Mouse (Mus musculus) E14TG2a.4 (cell line): ENCODE measurements around the gene Arl15.

Experiments used
- H3K27me3 ChIP-seq: 2 replicates; pipeline ENCODE4 v1.6.1; 2014; ENCODE audit warnings: low read length, control low read depth; ENCODE audit not compliant: insufficient read depth
- H3K36me3 ChIP-seq: 2 replicates; pipeline ENCODE4 v1.6.1; 2014; ENCODE audit warnings: low read length, control low read depth; ENCODE audit not compliant: insufficient read depth
- H3K4me1 ChIP-seq: replicated peaks from 2 replicates; pipeline ENCODE4 v1.6.1; 2014; ENCODE audit warnings: low read depth, low read length, control low read depth
- H3K4me3 ChIP-seq: replicated peaks from 2 replicates; pipeline ENCODE4 v1.5.1; 2014; ENCODE audit warnings: mild to moderate bottlenecking, low read length
- H3K9me3 ChIP-seq: 2 replicates; pipeline ENCODE4 v1.6.1; 2014; ENCODE audit warnings: low read length, control low read depth
- CTCF ChIP-seq: conservative IDR thresholded peaks from 2 replicates; pipeline ENCODE4 v1.5.1; 2014; ENCODE audit warnings: low read length
- NANOG ChIP-seq: IDR thresholded peaks from 2 replicates; pipeline ENCODE4 v1.6.1; 2014; ENCODE audit warnings: borderline replicate concordance, low read length, mixed read lengths
- POU5F1 ChIP-seq: IDR thresholded peaks from 2 replicates; pipeline ENCODE4 v1.6.1; 2014; ENCODE audit warnings: low read length, borderline replicate concordance

Arl15 gene

DNA sequence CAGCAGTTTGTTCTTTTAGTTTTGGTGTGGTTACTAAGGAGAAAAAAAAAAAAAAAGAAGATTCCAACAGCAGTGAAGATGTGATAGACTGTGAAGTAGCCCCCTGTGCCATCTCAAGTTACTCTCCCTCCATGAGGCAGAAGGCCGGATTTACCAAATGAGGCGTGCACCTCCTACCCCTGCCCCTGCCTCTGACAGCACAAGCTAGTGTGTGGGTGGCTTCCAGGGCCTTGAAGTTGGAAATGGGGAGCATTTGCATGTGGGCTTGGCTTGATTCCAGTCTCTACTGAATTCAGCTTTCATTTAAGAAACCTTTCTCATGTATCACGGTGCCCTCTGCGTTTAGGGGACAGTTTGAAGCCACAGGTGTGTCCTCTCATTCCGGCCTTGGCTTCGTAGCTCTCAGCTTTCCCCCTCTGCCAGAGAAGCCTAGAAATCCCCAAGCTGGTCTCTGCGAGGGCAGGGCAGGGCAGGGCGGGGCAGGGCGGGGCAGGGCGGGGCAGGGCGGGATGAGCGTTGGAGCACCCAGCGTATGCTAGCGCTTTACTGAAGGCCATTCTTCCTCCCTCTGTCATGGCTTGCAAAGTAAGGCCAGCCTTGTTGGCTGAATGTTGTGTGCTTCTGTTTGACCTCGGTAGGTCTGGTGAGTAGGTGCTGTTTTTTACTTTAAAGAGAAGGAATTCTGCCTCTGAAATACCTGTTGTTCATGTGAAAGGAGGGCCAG, 21.6 kb downstream of the Arl15 start:
- Histone ChIP-seq H3K36me3 (peaks cover 12% of the 10 kb centered on the region; the same call in 1 of the 2 replicates), H3K27me3 (no peaks in the 10 kb centered on the region), H3K4me3 (peak overlapping the region; percentile 57), H3K9me3 (no peaks in the 10 kb centered on the region), H3K4me1 (peaks cover 83% of the 10 kb centered on the region)
- TF ChIP-seq CTCF (no peak), NANOG (peak; percentile 17; the same call in 1 of the 2 replicates)

- Histone ChIP-seq H3K36me3 (peaks cover 12% of the 10 kb centered on the region; the same call in 1 of the 2 replicates), H3K27me3 (no peaks in the 10 kb centered on the region), H3K4me3 (peak overlapping the region; percentile 57), H3K4me1 (peaks cover 81% of the 10 kb centered on the region), H3K9me3 (no peaks in the 10 kb centered on the region)
- TF ChIP-seq CTCF (no peak), POU5F1 (no peak), NANOG (no peak)
Measured at GRCm38 (mm10) chr13:113816421-113816810, 22.1 kb downstream of the Arl15 start.

DNA sequence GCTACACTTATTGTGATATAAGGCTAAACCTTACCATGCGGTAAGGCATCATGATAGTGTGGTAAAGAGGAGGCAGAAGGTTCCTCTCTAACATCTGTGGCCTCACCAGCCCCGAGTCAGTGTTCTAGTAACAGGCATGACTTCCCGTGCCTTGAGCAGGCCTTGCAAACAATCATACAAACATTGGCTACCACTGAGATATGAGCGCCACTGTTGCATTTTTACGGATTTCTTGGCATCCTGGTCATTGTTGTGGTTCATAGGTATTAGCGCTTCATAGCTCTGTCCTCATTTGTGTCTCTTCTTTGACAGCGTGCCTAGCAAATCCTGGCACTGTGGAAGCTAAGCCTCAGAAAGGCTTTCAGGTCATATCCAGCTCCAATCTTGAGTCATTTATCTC, 24.7 kb downstream of the Arl15 start:
- TF ChIP-seq CTCF (no peak), NANOG (no peak), POU5F1 (no peak)
- Histone ChIP-seq H3K36me3 (peaks cover 28% of the 10 kb centered on the region), H3K27me3 (no peaks in the 10 kb centered on the region), H3K9me3 (peaks cover 7% of the 10 kb centered on the region; the same call in 1 of the 2 replicates), H3K4me1 (peaks cover 68% of the 10 kb centered on the region), H3K4me3 (no peak overlapping the region)

GRCm38 (mm10) chr13:113820176-113820575, 25.9 kb downstream of the Arl15 start:
- Histone ChIP-seq H3K4me3 (no peak overlapping the region), H3K9me3 (peaks cover 7% of the 10 kb centered on the region; the same call in 1 of the 2 replicates), H3K27me3 (no peaks in the 10 kb centered on the region), H3K36me3 (peaks cover 30% of the 10 kb centered on the region), H3K4me1 (peaks cover 57% of the 10 kb centered on the region)
- TF ChIP-seq POU5F1 (no peak), NANOG (no peak), CTCF (no peak)

DNA sequence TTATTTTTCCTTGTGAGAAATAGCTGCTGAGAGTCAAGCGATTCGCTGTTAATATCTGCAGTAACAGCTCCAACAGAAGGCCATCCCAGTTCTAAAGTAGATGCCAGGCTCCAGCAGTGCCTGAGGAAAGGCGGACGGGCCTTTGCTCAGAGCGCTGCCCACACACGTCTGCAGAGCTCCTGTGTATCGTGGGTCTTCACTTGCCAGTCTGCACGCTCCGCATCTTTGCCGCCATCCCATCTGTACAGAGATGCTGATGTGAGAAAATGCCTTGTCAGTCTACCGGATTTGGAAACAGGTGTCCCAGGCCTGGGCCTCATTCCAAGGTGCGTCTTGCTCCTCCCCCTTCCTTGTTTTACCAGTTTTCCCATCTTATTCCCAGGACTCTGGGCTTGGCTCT, 27.6 kb downstream of the Arl15 start:
- peak overlapping the region; percentile 14; the same call in 1 of the 2 replicates for H3K4me3 ChIP-seq
- H3K36me3 ChIP-seq = peaks cover 43% of the 10 kb centered on the region
- peaks cover 7% of the 10 kb centered on the region; the same call in 1 of the 2 replicates for H3K9me3 ChIP-seq
- no peaks in the 10 kb centered on the region for H3K27me3 ChIP-seq
- TF ChIP-seq CTCF = no peak
- peaks cover 41% of the 10 kb centered on the region for H3K4me1 ChIP-seq

GRCm38 (mm10) chr13:113824027-113824426, 29.7 kb downstream of the Arl15 start:
- H3K27me3 ChIP-seq = no peaks in the 10 kb centered on the region
- H3K36me3 ChIP-seq = peaks cover 48% of the 10 kb centered on the region
- peaks cover 23% of the 10 kb centered on the region for H3K4me1 ChIP-seq
- H3K4me3 ChIP-seq = no peak overlapping the region
- peaks cover 7% of the 10 kb centered on the region; the same call in 1 of the 2 replicates for H3K9me3 ChIP-seq
- no peak for TF ChIP-seq NANOG
- TF ChIP-seq POU5F1 = no peak
- TF ChIP-seq CTCF = no peak

GRCm38 (mm10) chr13:113828633-113829032, 34.3 kb downstream of the Arl15 start:
- H3K9me3 ChIP-seq = no peaks in the 10 kb centered on the region
- TF ChIP-seq CTCF (no peak), POU5F1 (no peak), NANOG (no peak)
- H3K36me3 ChIP-seq = peaks cover 35% of the 10 kb centered on the region
- no peaks in the 10 kb centered on the region for H3K27me3 ChIP-seq
- H3K4me1 ChIP-seq = peaks cover 19% of the 10 kb centered on the region
- no peak overlapping the region for H3K4me3 ChIP-seq

DNA sequence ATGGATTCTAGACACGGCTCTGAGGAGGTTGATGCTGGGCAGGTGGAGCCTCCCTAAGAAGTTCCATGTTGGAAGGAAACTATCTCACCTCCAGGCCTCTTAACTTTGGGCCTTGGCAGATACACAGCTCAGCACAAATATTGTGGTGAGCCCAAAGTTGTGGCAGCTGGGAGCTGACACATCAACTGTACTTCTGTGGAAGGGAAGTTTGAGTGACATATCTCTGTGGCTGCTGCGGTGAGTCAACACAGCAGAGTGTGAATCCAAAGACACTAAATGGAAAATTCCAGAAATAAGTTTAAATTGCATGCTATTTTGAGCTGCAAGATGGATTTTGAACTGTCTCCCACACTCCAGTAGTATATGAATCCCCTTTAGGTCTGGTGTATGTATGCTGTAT, 34.8 kb downstream of the Arl15 start:
- peaks cover 35% of the 10 kb centered on the region for H3K36me3 ChIP-seq
- no peaks in the 10 kb centered on the region for H3K9me3 ChIP-seq
- no peak for TF ChIP-seq NANOG
- TF ChIP-seq POU5F1 = no peak
- TF ChIP-seq CTCF = no peak

DNA sequence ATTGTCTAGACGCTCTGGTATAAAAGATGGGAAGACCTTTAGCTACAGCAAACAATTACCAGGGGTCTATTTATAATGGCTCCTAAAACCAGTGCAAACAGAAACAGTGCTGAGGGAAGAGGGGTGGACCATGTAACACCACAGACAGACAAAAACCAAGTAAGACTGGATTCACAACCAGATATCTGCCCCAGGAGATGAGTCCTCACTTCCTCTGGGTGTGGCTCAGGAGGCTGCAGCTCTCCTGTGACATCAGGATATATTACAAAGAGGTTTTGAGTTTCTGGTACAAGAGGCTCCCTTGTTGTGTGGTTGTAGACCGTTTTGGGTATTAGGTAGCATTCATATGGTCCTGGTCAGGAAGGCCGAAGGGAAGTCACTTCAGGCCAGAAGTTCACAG, 36.5 kb downstream of the Arl15 start:
- Histone ChIP-seq H3K9me3 (no peaks in the 10 kb centered on the region), H3K4me1 (peaks cover 35% of the 10 kb centered on the region), H3K36me3 (peaks cover 23% of the 10 kb centered on the region), H3K4me3 (no peak overlapping the region), H3K27me3 (no peaks in the 10 kb centered on the region)
- TF ChIP-seq CTCF (no peak), NANOG (no peak), POU5F1 (no peak)

More for the DNA sequence above, 34.8 kb downstream of the Arl15 start:
- Histone ChIP-seq H3K4me3 (no peak overlapping the region), H3K4me1 (peaks cover 24% of the 10 kb centered on the region), H3K27me3 (no peaks in the 10 kb centered on the region)

- Histone ChIP-seq H3K4me3 (no peak overlapping the region), H3K36me3 (peaks cover 28% of the 10 kb centered on the region)
- TF ChIP-seq NANOG (no peak), POU5F1 (no peak), CTCF (no peak)
Measured at GRCm38 (mm10) chr13:113832947-113833346, 38.6 kb downstream of the Arl15 start.

More at GRCm38 (mm10) chr13:113832947-113833346, 38.6 kb downstream of the Arl15 start:
- H3K4me1 ChIP-seq = peaks cover 35% of the 10 kb centered on the region
- peaks cover 17% of the 10 kb centered on the region for H3K9me3 ChIP-seq
- no peaks in the 10 kb centered on the region for H3K27me3 ChIP-seq
